Mouse (Mus musculus) liver, embryonic 14.5 days (tissue): ENCODE data around the gene Samd9l.
"Not testable (repeated sequence)": the region's sequence is repeated elsewhere in the genome, so short reads cannot be mapped to it uniquely, and the experiment has no call there.

Source experiments
- CTCF ChIP-seq: IDR thresholded peaks from 2 replicates; pipeline ENCODE4 v1.5.1; 2016; ENCODE audit warnings: antibody characterized with exemption, low read depth, control low read depth
- EP300 ChIP-seq: IDR thresholded peaks from 2 replicates; pipeline ENCODE4 v1.6.1; 2016; ENCODE audit warnings: antibody characterized with exemption, low read depth

GRCm38 (mm10) chr6:3365609-3366008, 33.8 kb downstream of the Samd9l start:
- not testable (repeated sequence) for TF ChIP-seq EP300, CTCF
